Mouse (Mus musculus) thymus, adult 2 months (tissue): ENCODE results near the gene Csnk1e.

Source experiments
- CTCF ChIP-seq: fragments of 200-500 bp; IDR thresholded peaks from 2 replicates; pipeline ENCODE4 v1.5.1; 2012; ENCODE audit warnings: mild to moderate bottlenecking, control low read depth, low read length, moderate library complexity, borderline replicate concordance; ENCODE audit not compliant: control insufficient read depth, poor library complexity, insufficient read depth; ENCODE audit errors: extremely low read depth
- POLR2A ChIP-seq: fragments of 200-500 bp; IDR thresholded peaks from 2 replicates; pipeline ENCODE4 v1.6.1; 2012; ENCODE audit warnings: mild to moderate bottlenecking, low read length, control low read depth, moderate library complexity; ENCODE audit not compliant: control insufficient read depth, poor library complexity, insufficient read depth; ENCODE audit errors: extremely low read depth

- TF ChIP-seq CTCF (no peak), POLR2A (no peak)
Observed at GRCm38 (mm10) chr15:79391447-79392093, 63.8 kb downstream of the Csnk1e start.
